ENCODE assay signal across 9 mouse cellular contexts in genomic region chr4:136749851-136750577, GRCm38 (mm10).
DNase-seq lines count a peak whose midpoint lies in the region; ATAC-seq and TF ChIP-seq lines count a peak whose summit lies in the region.
"Had no signal": no experiment of that assay in that cellular context is flagged by ENCODE, and none has a peak within 500 bp of the region (broad histone marks: within the 10 kb centered on the region; RNA-seq: fewer than 3 reads in every experiment).

No protein-coding gene starts in this region.

- no peaks in the 10 kb centered on the region for H3K9me3 ChIP-seq in liver, embryonic 11.5 days (ENCODE audit: control insufficient read depth, low read length)
- H3K9me3 ChIP-seq in liver, embryonic 12.5 days (replicated peaks): no peaks in the 10 kb centered on the region
- H3K9me3 ChIP-seq in forebrain, embryonic 11.5 days (ENCODE audit: control insufficient read depth, low read length): no peaks in the 10 kb centered on the region

- H3K36me3 ChIP-seq in liver, embryonic 11.5 days (ENCODE audit: control insufficient read depth, insufficient read depth, low read length): no peaks in the 10 kb centered on the region
- H3K36me3 ChIP-seq in liver, embryonic 12.5 days: no peaks in the 10 kb centered on the region
- no peaks in the 10 kb centered on the region for H3K36me3 ChIP-seq in forebrain, embryonic 11.5 days (ENCODE audit: control insufficient read depth, insufficient read depth, low read length)
- no peaks in the 10 kb centered on the region for H3K36me3 ChIP-seq in heart, adult 2 months (ENCODE audit: control insufficient read depth, insufficient read depth, low read length)

- intact Hi-C loops in gastrocnemius, postnatal 36 days (cut with DNase I): no loop called here
- intact Hi-C loops in heart, adult 2 months (cut with DNase I): no loop called here
- intact Hi-C loops in gastrocnemius, postnatal 14 days (cut with DNase I; ENCODE audit: low total_unique reads): no loop called here

- no peak for ATAC-seq in liver, embryonic 11.5 days (replicated peaks; ENCODE audit: low FRiP score)
- ATAC-seq in liver, embryonic 12.5 days: no peak
- peak; percentile 83 for ATAC-seq in forebrain, embryonic 11.5 days (replicated peaks; ENCODE audit: low FRiP score)

- no peak overlapping the region for H3K4me2 ChIP-seq in liver, embryonic 11.5 days
- H3K4me2 ChIP-seq in liver, embryonic 12.5 days: no peak overlapping the region
- H3K4me2 ChIP-seq in forebrain, embryonic 11.5 days (ENCODE audit: low read depth, low read length, severe bottlenecking): peak overlapping the region; percentile 32

- TF ChIP-seq POLR2A in heart, adult 2 months (IDR thresholded peaks at IDR 0.05; ENCODE audit: insufficient read depth, low read depth, low read length): no peak

- H3K27me3 ChIP-seq in liver, embryonic 11.5 days (replicated peaks; ENCODE audit: control insufficient read depth, insufficient read depth, low read length): peaks cover 6% of the 10 kb centered on the region
- peaks cover 33% of the 10 kb centered on the region for H3K27me3 ChIP-seq in liver, embryonic 12.5 days (replicated peaks)
- H3K27me3 ChIP-seq in forebrain, embryonic 11.5 days (ENCODE audit: control insufficient read depth, insufficient read depth, low read length): peaks cover 3% of the 10 kb centered on the region; the same call in 1 of the 2 replicates
- no peaks in the 10 kb centered on the region for H3K27me3 ChIP-seq in heart, adult 2 months (ENCODE audit: control insufficient read depth, insufficient read depth, low read length)

- 0 out of 2 replicates have a peak overlapping the region, but pooled peaks have one; percentile 22 for H3K9ac ChIP-seq in liver, embryonic 11.5 days (ENCODE audit: low read depth, low read length)
- no peak overlapping the region for H3K9ac ChIP-seq in liver, embryonic 12.5 days
- H3K9ac ChIP-seq in forebrain, embryonic 11.5 days (ENCODE audit: low read length): peak overlapping the region; percentile 46
- no peak overlapping the region for H3K9ac ChIP-seq in heart, adult 2 months (ENCODE audit: low read depth, low read length)

- 61% methylated on average over 19 of the region's 19 CpGs for WGBS in liver, embryonic 11.5 days
- 60% methylated on average over 19 of the region's 19 CpGs for WGBS in liver, embryonic 12.5 days (ENCODE audit: insufficient replicate concordance)
- whole genome bisulfite sequencing in forebrain, embryonic 11.5 days: 6% methylated on average over 19 of the region's 19 CpGs
- WGBS in heart, adult 2 months: 57% methylated on average over 19 of the region's 19 CpGs

- H3K4me1 ChIP-seq in liver, embryonic 11.5 days (replicated peaks; ENCODE audit: control insufficient read depth, insufficient read depth, low read length): peaks cover 2% of the 10 kb centered on the region; the same call in 1 of the 2 replicates
- H3K4me1 ChIP-seq in liver, embryonic 12.5 days: 0 out of 2 replicates have a peak, but pooled peaks cover 2% of the 10 kb centered on the region
- peaks cover 51% of the 10 kb centered on the region for H3K4me1 ChIP-seq in forebrain, embryonic 11.5 days (replicated peaks; ENCODE audit: control insufficient read depth, insufficient read depth, low read length)
- no peaks in the 10 kb centered on the region for H3K4me1 ChIP-seq in heart, adult 2 months (ENCODE audit: control insufficient read depth, insufficient read depth, low read length)

- H3K79me2 ChIP-seq in heart, adult 2 months (replicated peaks; ENCODE audit: control insufficient read depth, insufficient read depth, low read length): no peaks in the 10 kb centered on the region

- H3K4me3 ChIP-seq in liver, embryonic 11.5 days (ENCODE audit: low read depth, low read length): no peak overlapping the region
- H3K4me3 ChIP-seq in liver, embryonic 12.5 days: no peak overlapping the region
- no peak overlapping the region for H3K4me3 ChIP-seq in forebrain, embryonic 11.5 days (ENCODE audit: low read depth, low read length)
- no peak overlapping the region for H3K4me3 ChIP-seq in heart, adult 2 months

- DNase-seq in liver, embryonic 11.5 days (ENCODE audit: low spot score): no peak
- peak; percentile 82 for DNase-seq in forebrain, embryonic 11.5 days (ENCODE audit: low spot score)
- DNase-seq in layer of hippocampus, postnatal 14 days (ENCODE audit: low spot score in 2 of 2): peak; percentile 49 to 59
- DNase-seq in right cerebral cortex, postnatal 10 days (ENCODE audit: low spot score in 2 of 2): peak; percentile 67 to 68
- no peak for DNase-seq in gastrocnemius, postnatal 36 days
- no peak for DNase-seq in heart, adult 2 months
- DNase-seq in gastrocnemius, postnatal 14 days: no peak
- DNase-seq: kidney, adult 9 months had no signal

- no peak for TF ChIP-seq CTCF in heart, adult 2 months (IDR thresholded peaks at IDR 0.05)

- no peak for TF ChIP-seq EP300 in heart, adult 2 months (IDR thresholded peaks at IDR 0.05; ENCODE audit: insufficient read depth, low read depth, low read length)

- H3K27ac ChIP-seq in liver, embryonic 11.5 days (ENCODE audit: low read depth, low read length): no peak overlapping the region
- H3K27ac ChIP-seq in liver, embryonic 12.5 days: no peak overlapping the region
- H3K27ac ChIP-seq in forebrain, embryonic 11.5 days (ENCODE audit: low read depth, low read length): peak overlapping the region; percentile 94
- H3K27ac ChIP-seq in heart, adult 2 months: no peak overlapping the region

Comparison
In these comparisons a context has a peak if more than half of its experiments do, and no peak if none do; other contexts are left out.
1. H3K9ac ChIP-seq: peak in liver, embryonic 11.5 days (single experiment) and forebrain, embryonic 11.5 days (single experiment); none in liver, embryonic 12.5 days (single experiment) and heart, adult 2 months (single experiment).
2. DNase-seq: peak in forebrain, embryonic 11.5 days (single experiment), layer of hippocampus, postnatal 14 days (2 of 2) and right cerebral cortex, postnatal 10 days (2 of 2); none in liver, embryonic 11.5 days (single experiment), gastrocnemius, postnatal 36 days (0 of 2), heart, adult 2 months (0 of 2) and gastrocnemius, postnatal 14 days (single experiment).